Mouse (Mus musculus): ENCODE measurements around the gene 1700021F05Rik. TPM values are rescaled to one million over a fixed set of nuclear protein-coding genes. Genes with fewer than 3 reads are reported as not detected.

The 1700021F05Rik gene
- total RNA-seq, 2 experiments from 2014 or later, result 41.3 to 44.9 TPM

GRCm38 (mm10) chr10:43489550-43489949 lies 51.2 kb downstream of the 1700021F05Rik start:
- no peak for TF ChIP-seq CTCF (conservative IDR thresholded peaks at IDR 0.05)
- no peak overlapping the region for H3K27ac ChIP-seq
- no peak overlapping the region for H3K4me3 ChIP-seq
- no peak for DNase-seq (ENCODE audit: low spot score in 2 of 2)

- Histone ChIP-seq H3K4me3 (no peak overlapping the region), H3K27ac (no peak overlapping the region)
- TF ChIP-seq CTCF (conservative IDR thresholded peaks at IDR 0.05), result no peak
- no peak for DNase-seq (ENCODE audit: low spot score in 2 of 2)
Measured at GRCm38 (mm10) chr10:43489139-43489538, 51.7 kb downstream of the 1700021F05Rik start.

GRCm38 (mm10) chr10:43488258-43488657 lies 52.5 kb downstream of the 1700021F05Rik start:
- no peak overlapping the region for H3K4me3 ChIP-seq
- no peak for TF ChIP-seq CTCF (conservative IDR thresholded peaks at IDR 0.05)
- no peak for DNase-seq (ENCODE audit: low spot score in 2 of 2)
- H3K27ac ChIP-seq, result no peak overlapping the region

- Histone ChIP-seq H3K4me3 (no peak overlapping the region), H3K27ac (no peak overlapping the region)
- no peak for DNase-seq (ENCODE audit: low spot score in 2 of 2)
- TF ChIP-seq CTCF (conservative IDR thresholded peaks at IDR 0.05), result no peak
Measured at GRCm38 (mm10) chr10:43487441-43488010, 53.3 kb downstream of the 1700021F05Rik start.

- no peak overlapping the region for H3K4me3 ChIP-seq
- DNase-seq (ENCODE audit: low spot score in 2 of 2), result no peak
- H3K27ac ChIP-seq, result no peak overlapping the region
- no peak for TF ChIP-seq CTCF (conservative IDR thresholded peaks at IDR 0.05)
Measured at GRCm38 (mm10) chr10:43485751-43486268, 55.0 kb downstream of the 1700021F05Rik start.

- peak overlapping the region; percentile 56; the same call in 1 of the 2 replicates for H3K27ac ChIP-seq
- DNase-seq (ENCODE audit: low spot score in 2 of 2), result no peak
- H3K4me3 ChIP-seq, result no peak overlapping the region; the same call in 1 of the 2 replicates
- no peak for TF ChIP-seq CTCF (conservative IDR thresholded peaks at IDR 0.05)
Measured at GRCm38 (mm10) chr10:43483426-43483995, 57.3 kb downstream of the 1700021F05Rik start.

- H3K4me3 ChIP-seq, result no peak overlapping the region
- no peak for TF ChIP-seq CTCF (conservative IDR thresholded peaks at IDR 0.05)
- no peak for DNase-seq (ENCODE audit: low spot score in 2 of 2)
- H3K27ac ChIP-seq, result no peak overlapping the region
Measured at GRCm38 (mm10) chr10:43482021-43482420, 58.8 kb downstream of the 1700021F05Rik start.

GRCm38 (mm10) chr10:43481179-43481578 lies 59.6 kb downstream of the 1700021F05Rik start:
- Histone ChIP-seq H3K4me3 (no peak overlapping the region), H3K27ac (no peak overlapping the region)
- no peak for DNase-seq (ENCODE audit: low spot score in 2 of 2)
- TF ChIP-seq CTCF (conservative IDR thresholded peaks at IDR 0.05), result no peak

- Histone ChIP-seq H3K27ac (peak overlapping the region; percentile 90), H3K4me3 (peak overlapping the region; percentile 71)
- no peak for DNase-seq (ENCODE audit: low spot score in 2 of 2)
- no peak for TF ChIP-seq CTCF (conservative IDR thresholded peaks at IDR 0.05)
Measured at GRCm38 (mm10) chr10:43480227-43480849, 60.5 kb downstream of the 1700021F05Rik start.

- DNase-seq (ENCODE audit: low spot score in 2 of 2), result peak; percentile 63 to 81
- Histone ChIP-seq H3K4me3 (peak overlapping the region; percentile 71), H3K27ac (peak overlapping the region; percentile 90)
- peak; percentile 80 for TF ChIP-seq CTCF (conservative IDR thresholded peaks at IDR 0.05)
Measured at GRCm38 (mm10) chr10:43479436-43480157, 61.2 kb downstream of the 1700021F05Rik start.

- TF ChIP-seq CTCF (conservative IDR thresholded peaks at IDR 0.05), result no peak
- Histone ChIP-seq H3K27ac (peak within 1 kb of the TSS; percentile 90), H3K4me3 (peak within 1 kb of the TSS; percentile 71)
- peak; percentile 44 to 49 for DNase-seq (ENCODE audit: low spot score in 2 of 2)
Measured at GRCm38 (mm10) chr10:43478751-43479435, 61.9 kb downstream of the 1700021F05Rik start, which contains the start of gene Bend3. Gene Bend3, plus strand, starts transcription at chr10:43478831.
